In the genomic region with DNA sequence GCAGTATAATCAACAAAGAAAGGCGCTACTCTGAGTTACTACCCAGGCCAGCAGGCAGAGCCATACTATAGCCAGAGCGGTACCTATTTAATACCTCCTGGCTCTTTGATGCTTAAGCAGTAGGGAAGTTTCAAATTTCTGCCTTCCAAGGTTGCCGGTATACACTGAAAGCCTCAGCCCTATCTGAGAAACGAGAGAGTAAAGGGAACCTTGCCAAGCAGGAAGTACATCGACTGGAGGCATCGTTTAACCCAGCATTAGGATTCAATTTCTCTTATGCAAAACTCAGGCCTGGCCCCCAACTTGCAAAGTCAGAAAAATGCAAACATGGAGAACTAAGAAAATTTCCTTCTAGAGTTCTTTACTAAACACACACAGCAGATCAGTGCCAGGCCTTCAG, we compare ENCODE assay signal across 19 mouse cellular contexts. TPM values are rescaled to one million over a fixed set of nuclear protein-coding genes. Genes with fewer than 3 reads are reported as not detected.
A peak's percentile ranks its signal among the peaks of the same experiment; 100 is the strongest.
DNase-seq lines count a peak whose midpoint lies in the region; ATAC-seq lines count a peak whose summit lies in the region.
"Had no signal": no experiment of that assay in that cellular context is flagged by ENCODE, and none has a peak within 500 bp of the region (broad histone marks: within the 10 kb centered on the region; RNA-seq: fewer than 3 reads in every experiment).

No protein-coding gene starts in this region.

- no peak overlapping the region for H3K4me2 ChIP-seq in embryonic facial prominence, embryonic 14.5 days (ENCODE audit: low read depth, low read length)
- H3K4me2 ChIP-seq: embryonic facial prominence, embryonic 13.5 days; forebrain, embryonic 13.5 days; forebrain, embryonic 15.5 days had no signal

- H3K36me3 ChIP-seq in embryonic facial prominence, embryonic 14.5 days (ENCODE audit: control insufficient read depth, insufficient read depth, low read length) = peaks cover 52% of the 10 kb centered on the region
- H3K36me3 ChIP-seq in embryonic facial prominence, embryonic 10.5 days (replicated peaks) = peaks cover 58% of the 10 kb centered on the region

- no peak overlapping the region for H3K27ac ChIP-seq in embryonic facial prominence, embryonic 14.5 days (replicated peaks; ENCODE audit: low read depth, low read length)
- no peak overlapping the region for H3K27ac ChIP-seq in embryonic facial prominence, embryonic 10.5 days (replicated peaks)
- H3K27ac ChIP-seq: embryonic facial prominence, embryonic 13.5 days; forebrain, embryonic 13.5 days; forebrain, embryonic 15.5 days had no signal

- H3K4me3 ChIP-seq in embryonic facial prominence, embryonic 14.5 days (ENCODE audit: low read depth, low read length) = no peak overlapping the region
- H3K4me3 ChIP-seq in embryonic facial prominence, embryonic 10.5 days = no peak overlapping the region
- H3K4me3 ChIP-seq: embryonic facial prominence, embryonic 13.5 days; forebrain, embryonic 13.5 days; forebrain, embryonic 15.5 days had no signal

- peaks cover 15% of the 10 kb centered on the region for H3K4me1 ChIP-seq in embryonic facial prominence, embryonic 14.5 days (ENCODE audit: control insufficient read depth, insufficient read depth, low read length)
- peaks cover 18% of the 10 kb centered on the region for H3K4me1 ChIP-seq in embryonic facial prominence, embryonic 10.5 days

- ATAC-seq in embryonic facial prominence, embryonic 14.5 days (ENCODE audit: low read depth) = peak; percentile 30; the same call in 1 of the 2 replicates
- ATAC-seq: forebrain, embryonic 13.5 days; forebrain, embryonic 15.5 days; forebrain, postnatal 0 days had no signal

- no peaks in the 10 kb centered on the region for H3K27me3 ChIP-seq in embryonic facial prominence, embryonic 14.5 days (replicated peaks; ENCODE audit: control insufficient read depth, insufficient read depth, low read length)
- no peaks in the 10 kb centered on the region for H3K27me3 ChIP-seq in embryonic facial prominence, embryonic 10.5 days (replicated peaks; ENCODE audit: low read depth, poor library complexity, severe bottlenecking)
- H3K27me3 ChIP-seq: CH12.LX; embryonic facial prominence, embryonic 13.5 days; forebrain, embryonic 13.5 days; forebrain, embryonic 15.5 days had no signal

- no peak overlapping the region for H3K9ac ChIP-seq in embryonic facial prominence, embryonic 14.5 days (ENCODE audit: low read depth, low read length)
- H3K9ac ChIP-seq: embryonic facial prominence, embryonic 13.5 days; forebrain, embryonic 13.5 days; forebrain, embryonic 15.5 days; forebrain, postnatal 0 days had no signal

- WGBS in embryonic facial prominence, embryonic 14.5 days = 63% methylated on average over 6 of the region's 6 CpGs
- WGBS in embryonic facial prominence, embryonic 10.5 days = 86% methylated on average over 6 of the region's 6 CpGs

- H3K9me3 ChIP-seq in embryonic facial prominence, embryonic 14.5 days (ENCODE audit: control insufficient read depth, low read length) = no peaks in the 10 kb centered on the region
- H3K9me3 ChIP-seq in embryonic facial prominence, embryonic 10.5 days = no peaks in the 10 kb centered on the region
- H3K9me3 ChIP-seq: embryonic facial prominence, embryonic 13.5 days; forebrain, embryonic 13.5 days; forebrain, embryonic 15.5 days; G1E had no signal

- peak; percentile 56 for DNase-seq in embryonic facial prominence, embryonic 14.5 days (ENCODE audit: low spot score)
- DNase-seq in embryonic facial prominence, embryonic 10.5 days (ENCODE audit: low spot score) = no peak
- DNase-seq in lung, postnatal 36 days = peak; percentile 25
- DNase-seq in lung, postnatal 10 days = no peak
- no peak for DNase-seq in adrenal gland, adult 8-10 months
- DNase-seq: adrenal gland, adult 2 months; adrenal gland, postnatal 14 days; adrenal gland, postnatal 36 days; cerebellum, adult 11-12 months; cerebellum, adult 2 months; cerebellum, adult 9-10 months; cerebellum, postnatal 10 days; cerebellum, postnatal 25 days; forebrain, postnatal 0 days had no signal

RNA-seq across cellular contexts. Expression of gene Uqcrh, which starts 4.8 kb away (rescaled TPM):
- polyA plus RNA-seq in embryonic facial prominence, embryonic 14.5 days (2014; fragmentation: Nextera tagmentation; extraction: Ambion mirVana) = 511 and 572 TPM in 2 replicates
- polyA plus RNA-seq in embryonic facial prominence, embryonic 10.5 days (2016; fragmentation: Nextera tagmentation; extraction: Ambion mirVana) = 449 and 463 TPM in 2 replicates
- 100 to 1,000 TPM; 390 to 507 (median 480) TPM for total RNA-seq in adrenal gland, adult 8-10 months (2022)

RNA-seq across cellular contexts. Expression of gene Lrrc41, which starts 5.0 kb away (rescaled TPM):
- 73.1 and 85.5 TPM in 2 replicates for polyA plus RNA-seq in embryonic facial prominence, embryonic 14.5 days (2014; fragmentation: Nextera tagmentation; extraction: Ambion mirVana)
- polyA plus RNA-seq in embryonic facial prominence, embryonic 10.5 days (2016; fragmentation: Nextera tagmentation; extraction: Ambion mirVana) = 76.2 and 76.9 TPM in 2 replicates
- total RNA-seq in adrenal gland, adult 8-10 months (2022) = 10 to 100 TPM; 58.2 to 84.0 (median 64.9) TPM

RNA-seq across cellular contexts. Expression of gene Nsun4, which starts 16.4 kb away (rescaled TPM):
- 17.7 and 20.2 TPM in 2 replicates for polyA plus RNA-seq in embryonic facial prominence, embryonic 14.5 days (2014; fragmentation: Nextera tagmentation; extraction: Ambion mirVana)
- polyA plus RNA-seq in embryonic facial prominence, embryonic 10.5 days (2016; fragmentation: Nextera tagmentation; extraction: Ambion mirVana) = 18.2 and 18.7 TPM in 2 replicates
- 10 to 100 TPM; 30.5 to 41.1 (median 34.8) TPM for total RNA-seq in adrenal gland, adult 8-10 months (2022)

RNA-seq across cellular contexts. Expression of gene Faah, which starts 52.4 kb away (rescaled TPM):
- 3.8 and 4.5 TPM in 2 replicates for polyA plus RNA-seq in embryonic facial prominence, embryonic 14.5 days (2014; fragmentation: Nextera tagmentation; extraction: Ambion mirVana)
- 2.3 and 2.4 TPM in 2 replicates for polyA plus RNA-seq in embryonic facial prominence, embryonic 10.5 days (2016; fragmentation: Nextera tagmentation; extraction: Ambion mirVana)
- total RNA-seq in adrenal gland, adult 8-10 months (2022) = 10 to 100 TPM in 1 of 4 experiments, 1 to 10 TPM in 3; 4.1 to 10.5 (median 6.0) TPM

RNA-seq across cellular contexts. Expression of gene Rad54l, which starts 53.4 kb away (rescaled TPM):
- polyA plus RNA-seq in embryonic facial prominence, embryonic 14.5 days (2014; fragmentation: Nextera tagmentation; extraction: Ambion mirVana) = 20.7 and 22.6 TPM in 2 replicates
- polyA plus RNA-seq in embryonic facial prominence, embryonic 10.5 days (2016; fragmentation: Nextera tagmentation; extraction: Ambion mirVana) = 77.2 and 81.1 TPM in 2 replicates
- 1 to 10 TPM; 1.0 to 1.4 (median 1.2) TPM for total RNA-seq in adrenal gland, adult 8-10 months (2022)

Comparison
In these comparisons a context has a peak if more than half of its experiments do, and no peak if none do; other contexts are left out.
1. DNase-seq: peak in embryonic facial prominence, embryonic 14.5 days (single experiment) and lung, postnatal 36 days (single experiment); none in embryonic facial prominence, embryonic 10.5 days (single experiment), lung, postnatal 10 days (single experiment) and adrenal gland, adult 8-10 months (single experiment).